Mouse (Mus musculus) liver, embryonic 16.5 days (tissue): Measurements from ENCODE around the gene Taar8b. TPM values are rescaled to one million over a fixed set of nuclear protein-coding genes. Genes with fewer than 3 reads are reported as not detected.
A peak's percentile ranks its signal among the peaks of the same experiment; 100 is the strongest.
"Not testable (repeated sequence)": the region's sequence is repeated elsewhere in the genome, so short reads cannot be mapped to it uniquely, and the experiment has no call there.

Source experiments
- ATAC-seq: fragments of 200-750 bp; cut with Nextera tagmentation; 2 replicates; pipeline ENCODE4 v1.8.0; 2017; ENCODE audit warnings: low read depth, mild to moderate bottlenecking, moderate number of reproducible peaks, moderate library complexity
- H3K27ac ChIP-seq: fragments of 300-500 bp; sonication (generic); 2 replicates; pipeline ENCODE4 v1.5.1; 2014; ENCODE audit warnings: mild to moderate bottlenecking, low read length
- H3K27me3 ChIP-seq: fragments of 300-500 bp; sonication (generic); 2 replicates; pipeline ENCODE4 v1.6.1; 2014; ENCODE audit warnings: low read depth, low read length, mixed read lengths; ENCODE audit not compliant: control insufficient read depth, insufficient read depth
- H3K36me3 ChIP-seq: fragments of 300-500 bp; sonication (generic); 2 replicates; pipeline ENCODE4 v1.6.1; 2014; ENCODE audit warnings: mild to moderate bottlenecking; ENCODE audit not compliant: control insufficient read depth, insufficient read depth
- H3K4me1 ChIP-seq: fragments of 300-500 bp; sonication (generic); 2 replicates; pipeline ENCODE4 v1.6.1; 2014; ENCODE audit warnings: low read depth, low read length, mixed read lengths; ENCODE audit not compliant: control insufficient read depth
- H3K4me2 ChIP-seq: fragments of 300-500 bp; sonication (generic); 2 replicates; pipeline ENCODE4 v1.6.1; 2014; ENCODE audit warnings: low read depth, low read length, mixed read lengths
- H3K4me3 ChIP-seq: fragments of 300-500 bp; sonication (generic); 2 replicates; pipeline ENCODE4 v1.5.1; 2014; ENCODE audit warnings: low read depth, mild to moderate bottlenecking, low read length
- H3K9ac ChIP-seq: fragments of 300-500 bp; sonication (generic); 2 replicates; pipeline ENCODE4 v1.6.1; 2014; ENCODE audit warnings: low read depth, low read length
- H3K9me3 ChIP-seq: fragments of 300-500 bp; sonication (generic); replicated peaks from 2 replicates; pipeline ENCODE4 v1.6.1; 2016; ENCODE audit warnings: low read length; ENCODE audit not compliant: control insufficient read depth
- WGBS: fragments of 180-500 bp; shearing (Covaris S2); extraction: QIAGEN DNeasy Blood & Tissue Kit; methylation state at CpG from one replicate; pipeline ENCODE4 v1.1.7; 2014; ENCODE audit not compliant: insufficient replicate concordance; 5-methylcytosine and 5-hydroxymethylcytosine counted together
- polyA plus RNA-seq: library from polyadenylated mRNA; unstranded; fragments of >200 nt; fragmentation: Nextera tagmentation; extraction: Ambion mirVana; gene quantifications from 2 replicates; pipeline ENCODE4 v1.2.1, GENCODE M21; 2015

Taar8b gene
- polyA plus RNA-seq, 1 experiment from 2014 or later, result not detected

DNA sequence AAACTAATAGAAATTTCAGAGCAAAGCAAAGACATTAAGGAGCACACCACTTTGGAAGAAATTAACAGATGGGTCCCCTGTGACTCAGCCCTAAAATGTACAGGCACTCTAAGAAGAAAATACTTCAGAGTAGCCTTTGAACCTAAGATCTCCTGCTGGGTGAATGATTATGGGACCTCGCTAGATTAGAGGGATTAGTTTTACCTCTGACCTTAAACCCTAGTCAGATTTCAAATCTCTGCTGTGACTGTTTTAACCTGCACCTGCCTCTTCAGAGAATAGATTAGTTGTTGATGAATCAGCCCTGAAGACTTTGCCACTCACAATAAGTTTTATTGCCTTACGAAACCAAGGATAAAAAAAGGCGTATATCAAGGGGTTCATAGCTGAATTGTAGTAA lies 16.1 kb upstream of the Taar8b start:
- no peaks in the 10 kb centered on the region for H3K36me3 ChIP-seq
- no peak overlapping the region for H3K27ac ChIP-seq
- no peaks in the 10 kb centered on the region; the same call in 1 of the 2 replicates for H3K4me1 ChIP-seq
- no peak for ATAC-seq
- H3K4me2 ChIP-seq, result no peak overlapping the region
- H3K4me3 ChIP-seq, result no peak overlapping the region
- no peaks in the 10 kb centered on the region for H3K27me3 ChIP-seq
- WGBS, result 59% methylated on average over 3 of the region's 3 CpGs
- no peak overlapping the region for H3K9ac ChIP-seq
- H3K9me3 ChIP-seq, result no peaks in the 10 kb centered on the region

DNA sequence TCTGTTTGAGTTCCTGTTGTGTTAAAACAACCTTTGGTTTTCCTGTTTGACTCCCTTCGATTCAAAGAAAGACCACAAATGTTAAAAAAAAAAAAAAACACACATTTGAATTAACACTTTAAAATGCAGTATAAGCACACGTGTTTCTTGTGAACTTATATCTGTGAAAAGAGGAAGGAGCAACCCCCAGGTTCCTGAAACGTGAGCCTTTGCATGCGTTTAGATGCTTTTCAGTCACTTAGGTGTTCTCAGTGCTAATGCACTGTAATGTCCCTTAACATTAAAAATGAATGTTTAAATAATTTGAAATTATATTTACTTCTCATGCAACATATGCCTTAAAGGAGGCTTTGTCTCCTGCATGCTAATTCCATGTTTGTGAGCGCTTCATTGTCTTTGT lies 15.7 kb upstream of the Taar8b start:
- Histone ChIP-seq H3K9ac (no peak overlapping the region), H3K9me3 (no peaks in the 10 kb centered on the region), H3K27me3 (no peaks in the 10 kb centered on the region), H3K4me2 (no peak overlapping the region), H3K27ac (no peak overlapping the region), H3K4me1 (no peaks in the 10 kb centered on the region; the same call in 1 of the 2 replicates), H3K36me3 (no peaks in the 10 kb centered on the region), H3K4me3 (no peak overlapping the region)
- no peak for ATAC-seq
- WGBS, result 21% methylated on average over 5 of the region's 5 CpGs

DNA sequence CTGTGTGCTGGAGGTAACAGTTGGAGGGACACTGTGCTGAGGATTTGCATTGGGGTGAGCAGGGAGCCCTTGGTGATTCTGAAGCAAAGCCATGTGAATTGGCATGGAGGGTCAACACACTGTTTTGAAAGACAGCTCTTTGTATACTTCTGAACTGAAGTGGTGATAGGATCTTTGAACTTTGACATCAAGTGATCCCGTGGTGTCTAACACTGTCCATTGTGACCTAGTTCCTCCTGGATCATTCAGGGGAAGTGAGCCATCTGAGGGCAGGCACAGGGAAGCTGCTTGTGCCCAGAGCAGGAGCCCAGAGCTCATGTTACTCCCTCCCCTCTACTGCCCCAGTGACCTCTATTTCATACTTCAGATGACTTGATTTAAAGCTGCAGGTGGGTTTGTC lies 11.2 kb upstream of the Taar8b start:
- not testable (repeated sequence) for H3K36me3 ChIP-seq, H3K4me2 ChIP-seq, H3K9ac ChIP-seq, H3K27me3 ChIP-seq, H3K4me1 ChIP-seq, H3K27ac ChIP-seq, H3K9me3 ChIP-seq, H3K4me3 ChIP-seq
- 5% methylated on average over 1 of the region's 1 CpGs for WGBS
- ATAC-seq, result peak; percentile 67

- ATAC-seq, H3K4me3 ChIP-seq, H3K4me1 ChIP-seq, H3K9me3 ChIP-seq, H3K27me3 ChIP-seq, H3K27ac ChIP-seq, H3K9ac ChIP-seq, H3K4me2 ChIP-seq, H3K36me3 ChIP-seq: not testable (repeated sequence)
- 62% methylated on average over 1 of the region's 3 CpGs for WGBS
Observed at GRCm38 (mm10) chr10:24101812-24102211, 9.7 kb upstream of the Taar8b start, which contains the start of gene Taar8c. Gene Taar8c (minus strand): TSS chr10:24101912.

DNA sequence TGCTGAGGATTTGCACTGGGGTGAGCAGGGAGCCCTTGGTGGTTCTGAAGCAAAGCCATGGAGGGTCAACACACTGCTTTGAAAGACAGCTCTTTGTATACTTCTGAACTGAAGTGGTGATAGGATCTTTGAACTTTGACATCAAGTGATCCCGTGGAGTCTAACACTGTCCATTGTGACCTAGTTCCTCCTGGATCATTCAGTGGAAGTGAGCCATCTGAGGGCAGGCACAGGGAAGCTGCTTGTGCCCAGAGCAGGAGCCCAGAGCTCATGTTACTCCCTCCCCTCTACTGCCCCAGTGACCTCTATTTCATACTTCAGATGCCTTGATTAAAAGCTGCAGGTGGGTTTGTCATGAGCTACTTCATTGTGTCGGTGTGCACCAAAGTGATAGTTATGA lies 4.9 kb upstream of the Taar8b start:
- H3K4me3 ChIP-seq, H3K27me3 ChIP-seq, H3K9ac ChIP-seq, H3K27ac ChIP-seq, H3K36me3 ChIP-seq, H3K9me3 ChIP-seq, H3K4me2 ChIP-seq, H3K4me1 ChIP-seq: not testable (repeated sequence)
- ATAC-seq, result peak; percentile 68
- WGBS, result 42% methylated on average over 2 of the region's 2 CpGs

DNA sequence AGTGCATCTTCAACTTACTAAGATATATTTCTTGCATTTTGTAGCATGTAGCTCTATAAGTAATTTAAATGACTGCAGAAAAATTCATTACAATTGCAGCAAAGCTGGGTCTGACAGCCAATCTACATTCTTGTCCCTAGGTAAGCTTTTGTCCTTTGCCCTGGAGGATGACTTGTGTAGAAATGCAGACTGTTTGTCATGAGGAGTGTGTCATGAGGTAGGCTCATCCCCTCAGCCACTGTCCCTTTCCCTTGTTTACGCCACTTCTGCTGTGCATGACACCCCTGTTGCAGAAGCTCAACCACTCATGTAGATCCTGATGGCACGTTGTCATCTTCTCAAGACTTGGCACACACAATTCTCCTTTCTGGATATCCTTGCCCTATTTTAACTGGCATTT lies 4.9 kb downstream of the Taar8b start:
- Histone ChIP-seq H3K9ac (no peak overlapping the region), H3K27me3 (no peaks in the 10 kb centered on the region), H3K4me2 (no peak overlapping the region), H3K9me3 (no peaks in the 10 kb centered on the region), H3K36me3 (no peaks in the 10 kb centered on the region), H3K27ac (no peak overlapping the region), H3K4me1 (no peaks in the 10 kb centered on the region; the same call in 1 of the 2 replicates), H3K4me3 (no peak overlapping the region)
- WGBS, result 65% methylated on average over 2 of the region's 2 CpGs
- peak; percentile 27; the same call in 1 of the 2 replicates for ATAC-seq

- Histone ChIP-seq H3K27me3 (no peaks in the 10 kb centered on the region), H3K4me2 (peak overlapping the region; percentile 15; the same call in 1 of the 2 replicates), H3K36me3 (no peaks in the 10 kb centered on the region), H3K9ac (no peak overlapping the region), H3K4me1 (no peaks in the 10 kb centered on the region; the same call in 1 of the 2 replicates), H3K4me3 (no peak overlapping the region), H3K9me3 (no peaks in the 10 kb centered on the region), H3K27ac (no peak overlapping the region)
- 31% methylated on average over 5 of the region's 5 CpGs for WGBS
- ATAC-seq, result peak; percentile 41; the same call in 1 of the 2 replicates
Observed at GRCm38 (mm10) chr10:24086555-24086954, 5.5 kb downstream of the Taar8b start.

DNA sequence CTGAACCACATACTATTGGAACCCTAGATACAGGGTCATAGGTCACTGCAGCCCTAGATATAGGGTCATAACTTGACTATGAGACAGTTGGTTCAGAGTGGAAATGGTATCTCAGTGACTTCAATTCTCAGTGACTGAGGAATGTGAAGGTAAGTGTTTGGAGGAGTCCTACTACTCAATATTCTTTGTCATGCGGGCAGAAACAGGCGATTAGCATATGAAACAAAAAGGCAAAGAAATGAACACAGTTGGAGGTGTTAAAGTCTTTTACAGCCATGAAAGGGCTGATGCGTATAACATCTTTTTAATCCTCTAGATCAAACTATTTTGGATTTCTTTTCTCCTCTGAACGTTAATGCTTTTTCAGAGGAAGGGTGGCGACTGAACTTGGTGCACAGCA lies 6.2 kb downstream of the Taar8b start:
- ATAC-seq, result no peak
- H3K9me3 ChIP-seq, result no peaks in the 10 kb centered on the region
- H3K36me3 ChIP-seq, result no peaks in the 10 kb centered on the region
- no peak overlapping the region for H3K4me2 ChIP-seq
- H3K4me3 ChIP-seq, result no peak overlapping the region
- peak overlapping the region; percentile 53 for H3K27ac ChIP-seq
- WGBS, result 59% methylated on average over 5 of the region's 5 CpGs
- H3K4me1 ChIP-seq, result no peaks in the 10 kb centered on the region; the same call in 1 of the 2 replicates
- no peak overlapping the region for H3K9ac ChIP-seq
- H3K27me3 ChIP-seq, result no peaks in the 10 kb centered on the region

DNA sequence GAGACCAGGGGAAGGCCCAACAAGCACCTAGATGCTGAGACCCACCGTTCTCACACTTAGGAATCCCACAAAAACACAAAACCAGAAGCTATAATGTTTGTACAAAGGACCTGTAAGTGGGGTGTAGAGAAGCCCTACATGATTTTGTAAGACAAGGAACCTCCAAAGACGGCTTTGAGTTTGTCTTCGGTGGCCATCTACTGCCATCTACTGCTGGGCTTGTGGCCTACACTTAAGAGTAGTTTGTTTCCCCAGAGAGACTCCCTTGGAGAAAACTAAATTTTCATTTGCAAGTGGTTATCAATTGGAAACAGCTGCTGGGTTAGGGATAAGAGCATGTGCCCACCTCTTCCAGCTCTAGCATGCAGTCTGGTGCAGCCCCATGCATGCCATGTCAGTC lies 11.9 kb downstream of the Taar8b start:
- Histone ChIP-seq H3K27me3 (no peaks in the 10 kb centered on the region), H3K4me1 (no peaks in the 10 kb centered on the region), H3K36me3 (no peaks in the 10 kb centered on the region), H3K4me2 (no peak overlapping the region), H3K9ac (no peak overlapping the region), H3K27ac (no peak overlapping the region), H3K9me3 (no peaks in the 10 kb centered on the region), H3K4me3 (no peak overlapping the region)
- ATAC-seq, result no peak
- WGBS, result 37% methylated on average over 3 of the region's 3 CpGs
